Mouse (Mus musculus) adrenal gland, postnatal 0 days (tissue): Measurements from ENCODE around the gene Cmc1. TPM values are rescaled to one million over a fixed set of nuclear protein-coding genes. Genes with fewer than 3 reads are reported as not detected.

Experiments
- polyA plus RNA-seq: library from polyadenylated mRNA; unstranded; fragments of >200 nt; fragmentation: Nextera tagmentation; extraction: Ambion mirVana; gene quantifications from 2 replicates; pipeline ENCODE4 v1.2.1, GENCODE M21; 2015

Cmc1 gene
- 120 and 123 TPM in 2 replicates for polyA plus RNA-seq

DNA sequence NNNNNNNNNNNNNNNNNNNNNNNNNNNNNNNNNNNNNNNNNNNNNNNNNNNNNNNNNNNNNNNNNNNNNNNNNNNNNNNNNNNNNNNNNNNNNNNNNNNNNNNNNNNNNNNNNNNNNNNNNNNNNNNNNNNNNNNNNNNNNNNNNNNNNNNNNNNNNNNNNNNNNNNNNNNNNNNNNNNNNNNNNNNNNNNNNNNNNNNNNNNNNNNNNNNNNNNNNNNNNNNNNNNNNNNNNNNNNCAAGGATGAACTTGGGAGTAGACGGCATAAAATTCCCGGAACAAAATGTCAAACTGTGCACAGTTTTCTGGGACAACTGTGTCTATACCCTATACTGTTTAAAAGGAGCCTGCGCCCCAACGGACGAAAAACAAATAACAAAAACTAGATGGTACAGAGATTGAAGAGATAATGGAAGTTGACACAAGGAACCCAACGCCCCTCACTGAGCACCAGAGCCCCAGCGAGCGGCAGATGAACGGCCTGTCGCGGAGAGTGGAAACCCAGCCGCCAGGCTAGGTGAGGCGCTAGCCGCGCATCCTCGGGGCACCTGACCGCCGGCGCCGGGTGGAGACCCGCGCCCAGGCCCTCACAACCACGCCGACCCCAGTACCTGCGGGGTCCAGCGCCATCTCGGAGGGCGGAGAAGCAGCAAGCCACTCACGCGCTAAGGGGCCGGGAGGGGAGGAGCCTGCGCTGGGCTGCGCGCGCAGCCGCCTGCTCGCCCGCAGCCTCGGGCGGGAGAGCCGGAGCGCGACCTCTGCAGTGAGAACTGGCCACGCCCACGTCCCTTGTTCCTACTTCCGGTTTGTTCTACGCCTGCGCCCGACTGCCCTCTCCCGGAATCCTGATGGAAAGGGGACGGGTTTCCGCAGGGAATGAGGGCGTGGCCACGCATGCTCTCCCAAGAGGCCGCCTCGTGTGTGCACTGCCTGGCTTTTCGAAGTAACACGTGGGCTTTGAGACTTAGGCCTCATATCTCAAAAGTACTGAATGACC is at the start of gene Cmc1:
Gene Cmc1, minus strand, starts transcription at position 771 of the 996 bp plus-strand sequence.

DNA sequence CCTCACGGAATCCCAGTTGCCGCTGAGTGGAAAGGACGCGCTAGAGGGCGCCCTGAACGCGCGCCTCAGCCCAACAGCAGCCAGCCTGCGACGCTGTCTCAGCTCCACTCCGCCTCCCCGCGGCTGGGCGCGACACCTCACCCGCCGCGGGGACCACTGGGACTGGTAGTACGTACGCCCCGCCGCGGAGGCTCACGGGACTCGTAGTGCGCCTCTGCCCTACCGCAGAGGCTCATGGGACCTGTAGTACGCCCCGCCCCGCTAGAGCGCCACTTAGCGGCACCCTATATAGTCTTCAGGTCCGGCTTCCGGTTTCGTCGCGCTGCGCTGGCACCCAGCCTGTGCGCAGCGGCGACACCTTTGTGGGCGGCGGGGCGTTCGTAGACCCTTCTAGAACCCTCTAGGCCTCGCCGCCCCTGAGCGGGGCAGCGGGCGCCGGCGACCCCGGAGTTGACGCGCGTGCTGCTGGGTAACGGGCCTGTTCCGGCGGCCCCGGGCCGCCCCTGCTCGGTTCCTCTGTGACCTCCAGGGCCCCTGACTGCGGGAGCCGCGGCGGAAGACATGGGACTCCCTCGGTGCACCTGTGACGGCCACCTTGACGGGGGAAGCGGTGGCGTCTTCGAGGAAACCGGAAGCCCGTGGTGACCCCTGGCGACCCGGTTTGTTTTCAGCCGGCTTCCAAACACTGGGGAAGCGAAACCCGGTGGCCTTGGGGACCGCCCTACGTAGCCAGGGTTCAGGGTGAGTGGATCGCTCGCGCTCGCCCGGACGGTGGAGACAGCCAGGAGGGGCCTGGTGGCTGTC is 109.6 kb downstream of the Cmc1 start, which contains the start of gene Azi2:
Gene Azi2, plus strand, starts transcription at position 282 of the 804 bp plus-strand sequence.

Other genes with a start within 250 kb of the Cmc1 start
- 64.4 and 67.5 TPM in 2 replicates for gene Azi2, start 109.7 kb downstream of the Cmc1 start, polyA plus RNA-seq